Mouse (Mus musculus) G1E (cell line): ENCODE data around the gene Rtbdn. TPM values are rescaled to one million over a fixed set of nuclear protein-coding genes. Genes with fewer than 3 reads are reported as not detected.
A peak's percentile ranks its signal among the peaks of the same experiment; 100 is the strongest.

Experiments
- ATAC-seq: 2 replicates; pipeline ENCODE4 v1.8.0; 2016; ENCODE audit warnings: mild to moderate bottlenecking; ENCODE audit not compliant: insufficient number of reproducible peaks, poor library complexity, low FRiP score, severe bottlenecking; ENCODE audit errors: extremely low read depth
- DNase-seq: peaks from one replicate; pipeline ENCODE4 v3.0.0; 2012; ENCODE audit warnings: low spot score
- H3K27me3 ChIP-seq: 2 replicates; pipeline ENCODE4 v1.6.1; 2012; ENCODE audit warnings: mild to moderate bottlenecking, low read length, inconsistent platforms; ENCODE audit not compliant: insufficient read depth
- H3K36me3 ChIP-seq: replicated peaks from 2 replicates; pipeline ENCODE3; 2012; ENCODE audit warnings: mild to moderate bottlenecking, inconsistent platforms
- H3K4me1 ChIP-seq: 2 replicates; pipeline ENCODE4 v1.6.1; 2012; ENCODE audit warnings: low read depth, low read length, inconsistent platforms, mixed read lengths; ENCODE audit not compliant: insufficient read depth
- H3K4me3 ChIP-seq: 2 replicates; pipeline ENCODE4 v1.5.1; 2012; ENCODE audit warnings: low read depth, mild to moderate bottlenecking, inconsistent platforms, low read length, moderate library complexity, mixed read lengths
- H3K9me3 ChIP-seq: replicated peaks from 2 replicates; pipeline ENCODE4 v1.6.1; 2012; ENCODE audit warnings: inconsistent platforms
- CTCF ChIP-seq: IDR thresholded peaks from 2 replicates; pipeline ENCODE4 v1.5.1; 2012; ENCODE audit warnings: low read depth, low read length, inconsistent platforms, mixed read lengths
- GATA1 ChIP-seq: IDR thresholded peaks from 2 replicates; pipeline ENCODE4 v1.6.1; 2012; ENCODE audit warnings: borderline replicate concordance, low read length, inconsistent platforms, mixed read lengths
- GATA2 ChIP-seq: IDR thresholded peaks from 2 replicates; pipeline ENCODE4 v1.6.1; 2012; ENCODE audit warnings: low read depth, low read length, inconsistent platforms, borderline replicate concordance
- POLR2AphosphoS5 ChIP-seq: IDR thresholded peaks from 2 replicates; pipeline ENCODE4 v1.6.1; 2012; ENCODE audit warnings: low read depth, low read length, inconsistent platforms; ENCODE audit not compliant: insufficient replicate concordance
- TAL1 ChIP-seq: conservative IDR thresholded peaks from 2 replicates; pipeline ENCODE4 v1.6.1; 2012; ENCODE audit warnings: low read depth, low read length, inconsistent platforms, mixed read lengths
- polyA plus RNA-seq: library from polyadenylated mRNA; stranded (reverse); fragments of >175 nt; gene quantifications from 2 replicates; pipeline ENCODE4 v1.2.3, GENCODE M21; 2012
- total RNA-seq, 2 experiments: library from RNA; stranded (forward) in 1 of 2; stranded (reverse) in 1 of 2; fragments of 200-1000 nt in 1 of 2; fragments of >200 nt in 1 of 2; fragmentation: Nextera tagmentation in 1 of 2; gene quantifications; 2 replicates each; pipeline ENCODE4 v1.2.3; 2014 to 2017

Rtbdn gene
- total and polyA plus RNA-seq, 3 experiments: 0.11 TPM; not detected in 2

GRCm38 (mm10) chr8:84977435-84978247, 30.9 kb downstream of the Rtbdn start:
- Histone ChIP-seq H3K9me3 (no peaks in the 10 kb centered on the region), H3K27me3 (no peaks in the 10 kb centered on the region), H3K4me1 (peaks cover 85% of the 10 kb centered on the region), H3K36me3 (peaks cover 17% of the 10 kb centered on the region), H3K4me3 (peak overlapping the region; percentile 87)
- no peak for TF ChIP-seq GATA2
- TF ChIP-seq POLR2AphosphoS5: 0 out of 2 replicates have a peak, but pooled peaks have one; percentile 52
- TF ChIP-seq TAL1: no peak
- TF ChIP-seq GATA1: no peak
- no peak for TF ChIP-seq CTCF
- no peak for ATAC-seq
- peak; percentile 55 for DNase-seq

GRCm38 (mm10) chr8:84978248-84978940, 31.6 kb downstream of the Rtbdn start, which contains the start of gene Junb:
Gene Junb, minus strand, starts transcription at chr8:84978718.
- ATAC-seq (peak; percentile 47), DNase-seq (peak; percentile 96)
- peaks cover 86% of the 10 kb centered on the region for H3K4me1 ChIP-seq
- H3K9me3 ChIP-seq: no peaks in the 10 kb centered on the region
- peak within 1 kb of the TSS; percentile 87 for H3K4me3 ChIP-seq
- TF ChIP-seq TAL1: no peak
- peak; percentile 97 for TF ChIP-seq POLR2AphosphoS5
- peaks cover 10% of the 10 kb centered on the region for H3K36me3 ChIP-seq
- no peaks in the 10 kb centered on the region for H3K27me3 ChIP-seq

GRCm38 (mm10) chr8:84979599-84980421, 33.0 kb downstream of the Rtbdn start:
- H3K36me3 ChIP-seq: peaks cover 4% of the 10 kb centered on the region
- no peaks in the 10 kb centered on the region for H3K9me3 ChIP-seq
- peak; percentile 40 for ATAC-seq
- peak overlapping the region; percentile 87 for H3K4me3 ChIP-seq
- H3K27me3 ChIP-seq: no peaks in the 10 kb centered on the region
- peak; percentile 81 for DNase-seq
- TF ChIP-seq CTCF: no peak
- TF ChIP-seq POLR2AphosphoS5: no peak
- no peak for TF ChIP-seq GATA1
- TF ChIP-seq GATA2: no peak
- no peak for TF ChIP-seq TAL1
- H3K4me1 ChIP-seq: peaks cover 88% of the 10 kb centered on the region

GRCm38 (mm10) chr8:84980622-84981358, 34.0 kb downstream of the Rtbdn start:
- DNase-seq (no peak), ATAC-seq (no peak)
- H3K27me3 ChIP-seq: no peaks in the 10 kb centered on the region
- peaks cover 4% of the 10 kb centered on the region for H3K36me3 ChIP-seq
- TF ChIP-seq GATA1 (no peak), TAL1 (no peak), CTCF (no peak), GATA2 (no peak)
- H3K4me3 ChIP-seq: peak overlapping the region; percentile 87; the same call in 1 of the 2 replicates
- H3K4me1 ChIP-seq: peaks cover 88% of the 10 kb centered on the region
- no peaks in the 10 kb centered on the region for H3K9me3 ChIP-seq

- no peaks in the 10 kb centered on the region for H3K9me3 ChIP-seq
- peaks cover 95% of the 10 kb centered on the region for H3K4me1 ChIP-seq
- peak; percentile 21 for DNase-seq
- ATAC-seq: no peak
- H3K27me3 ChIP-seq: no peaks in the 10 kb centered on the region
- H3K4me3 ChIP-seq: peak overlapping the region; percentile 25; the same call in 1 of the 2 replicates
- no peak for TF ChIP-seq GATA1
- no peak for TF ChIP-seq CTCF
- TF ChIP-seq TAL1: no peak
- TF ChIP-seq POLR2AphosphoS5: no peak
- no peak for TF ChIP-seq GATA2
- H3K36me3 ChIP-seq: peaks cover 4% of the 10 kb centered on the region
These were observed 35.1 kb downstream of the Rtbdn start for GRCm38 (mm10) chr8:84981644-84982498.
